Mouse (Mus musculus) layer of hippocampus, adult 18-20 months (tissue): ENCODE measurements around the gene Limch1. TPM values are rescaled to one million over a fixed set of nuclear protein-coding genes. Genes with fewer than 3 reads are reported as not detected.

ENCODE experiments used
- DNase-seq, 2 experiments: peaks; one replicate each; pipeline ENCODE4 v3.0.0; 2022; ENCODE audit warnings: low spot score in 2 of 2
- total RNA-seq, 2 experiments: library from RNA; stranded (reverse); gene quantifications; 2 replicates each; pipeline ENCODE4 v1.2.3; 2021

The Limch1 gene
- total RNA-seq, 2 experiments from 2014 or later, result 122 to 133 TPM

- no peak for DNase-seq
These were observed 77.0 kb downstream of the Limch1 start for GRCm38 (mm10) chr5:66822500-66823205.

GRCm38 (mm10) chr5:66825586-66825985 lies 80.0 kb downstream of the Limch1 start:
- DNase-seq, result no peak

- no peak for DNase-seq
These were observed 81.2 kb downstream of the Limch1 start for GRCm38 (mm10) chr5:66826844-66827243.

- no peak for DNase-seq
These were observed 83.9 kb downstream of the Limch1 start for GRCm38 (mm10) chr5:66829505-66829904.

GRCm38 (mm10) chr5:66830206-66830605 lies 84.6 kb downstream of the Limch1 start:
- DNase-seq, result no peak

- DNase-seq, result no peak
These were observed 89.1 kb downstream of the Limch1 start for GRCm38 (mm10) chr5:66834756-66835155.

GRCm38 (mm10) chr5:66836892-66837291 lies 91.3 kb downstream of the Limch1 start:
- DNase-seq, result no peak

- no peak for DNase-seq
These were observed 96.3 kb downstream of the Limch1 start for GRCm38 (mm10) chr5:66841971-66842370.

GRCm38 (mm10) chr5:66842776-66843175 lies 97.1 kb downstream of the Limch1 start:
- no peak for DNase-seq

GRCm38 (mm10) chr5:66848136-66848535 lies 102.5 kb downstream of the Limch1 start:
- no peak for DNase-seq

GRCm38 (mm10) chr5:66849148-66849547 lies 103.5 kb downstream of the Limch1 start:
- DNase-seq, result no peak

GRCm38 (mm10) chr5:66850721-66851251 lies 105.2 kb downstream of the Limch1 start:
- DNase-seq, result peak; percentile 50 to 85

GRCm38 (mm10) chr5:66851708-66852107 lies 106.1 kb downstream of the Limch1 start:
- DNase-seq, result no peak

- DNase-seq, result no peak
These were observed 108.6 kb downstream of the Limch1 start for GRCm38 (mm10) chr5:66854263-66854662.

GRCm38 (mm10) chr5:66855358-66856107 lies 109.9 kb downstream of the Limch1 start:
- no peak for DNase-seq

- DNase-seq, result peak in 1 of 2 experiments; percentile 48
These were observed 113.9 kb downstream of the Limch1 start for GRCm38 (mm10) chr5:66859506-66859905.

GRCm38 (mm10) chr5:66861232-66862035 lies 115.8 kb downstream of the Limch1 start:
- DNase-seq, result no peak

GRCm38 (mm10) chr5:66862151-66862550 lies 116.5 kb downstream of the Limch1 start:
- DNase-seq, result no peak

GRCm38 (mm10) chr5:66865229-66865628 lies 119.6 kb downstream of the Limch1 start:
- peak; percentile 34 to 57 for DNase-seq

- peak in 1 of 2 experiments; percentile 45 for DNase-seq
These were observed 120.4 kb downstream of the Limch1 start for GRCm38 (mm10) chr5:66866019-66866418.

- no peak for DNase-seq
These were observed 123.9 kb downstream of the Limch1 start for GRCm38 (mm10) chr5:66869545-66869944.
